Comparison of ENCODE assay signal across 9 mouse cellular contexts in the genomic region with DNA sequence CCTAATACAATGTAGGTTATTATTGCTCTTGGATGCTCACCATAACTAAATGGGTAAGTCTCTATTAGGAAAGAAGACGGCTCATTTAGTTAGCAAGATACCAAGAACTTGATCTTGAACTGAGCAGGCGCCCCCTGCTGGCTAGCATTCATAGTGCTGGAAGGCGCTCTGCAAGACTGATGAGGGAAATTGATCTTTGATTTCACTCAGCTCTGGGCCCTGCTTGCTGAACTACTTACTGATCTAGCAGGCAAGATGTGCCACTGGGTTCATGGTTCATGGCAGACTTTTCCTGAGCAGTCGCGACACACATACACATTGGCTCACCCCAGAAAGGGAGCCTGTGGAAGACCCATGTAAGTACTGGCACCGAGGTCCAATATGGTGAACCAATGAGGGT. TPM values are rescaled to one million over a fixed set of nuclear protein-coding genes. Genes with fewer than 3 reads are reported as not detected.
A peak's percentile ranks its signal among the peaks of the same experiment; 100 is the strongest.
DNase-seq lines count a peak whose midpoint lies in the region; ATAC-seq and TF ChIP-seq lines count a peak whose summit lies in the region.
"Had no signal": no experiment of that assay in that cellular context is flagged by ENCODE, and none has a peak within 500 bp of the region (broad histone marks: within the 10 kb centered on the region; RNA-seq: fewer than 3 reads in every experiment).

No protein-coding gene starts in this region.

- no peaks in the 10 kb centered on the region for H3K9me3 ChIP-seq in midbrain, embryonic 14.5 days (ENCODE audit: control insufficient read depth, low read length)
- H3K9me3 ChIP-seq in midbrain, embryonic 15.5 days, result no peaks in the 10 kb centered on the region

- no peaks in the 10 kb centered on the region for H3K36me3 ChIP-seq in midbrain, embryonic 14.5 days (ENCODE audit: control insufficient read depth, insufficient read depth, low read length)
- H3K36me3 ChIP-seq in midbrain, embryonic 15.5 days (replicated peaks), result no peaks in the 10 kb centered on the region

- 35% methylated on average over 6 of the region's 6 CpGs for WGBS in midbrain, embryonic 14.5 days
- 31% methylated on average over 6 of the region's 6 CpGs for WGBS in midbrain, embryonic 15.5 days
- 33% methylated on average over 6 of the region's 6 CpGs for WGBS in lung, adult 2 months

- no peak for ATAC-seq in midbrain, embryonic 14.5 days (ENCODE audit: low FRiP score, low TSS enrichment)
- ATAC-seq in midbrain, embryonic 15.5 days (replicated peaks), result no peak

- peaks cover 2% of the 10 kb centered on the region; the same call in 1 of the 2 replicates for H3K4me1 ChIP-seq in midbrain, embryonic 14.5 days (ENCODE audit: control insufficient read depth, insufficient read depth, low read length)
- H3K4me1 ChIP-seq in midbrain, embryonic 15.5 days, result peaks cover 1% of the 10 kb centered on the region
- H3K4me1 ChIP-seq in lung, adult 2 months (ENCODE audit: control insufficient read depth, insufficient read depth, low read length), result peaks cover under 1% of the 10 kb centered on the region; the same call in 1 of the 2 replicates

- TF ChIP-seq POLR2A in lung, adult 2 months (IDR thresholded peaks at IDR 0.05; ENCODE audit: borderline replicate concordance, extremely low read depth, low read depth, low read length), result no peak

- no peak overlapping the region for H3K9ac ChIP-seq in midbrain, embryonic 14.5 days (replicated peaks; ENCODE audit: low read length)
- H3K9ac ChIP-seq in midbrain, embryonic 15.5 days, result no peak overlapping the region

- no peak overlapping the region for H3K4me2 ChIP-seq in midbrain, embryonic 14.5 days (ENCODE audit: low read length)
- no peak overlapping the region for H3K4me2 ChIP-seq in midbrain, embryonic 15.5 days

- no peak overlapping the region for H3K27ac ChIP-seq in midbrain, embryonic 14.5 days (replicated peaks; ENCODE audit: low read depth, low read length)
- H3K27ac ChIP-seq in midbrain, embryonic 15.5 days, result no peak overlapping the region

- TF ChIP-seq CTCF in lung, adult 2 months (IDR thresholded peaks at IDR 0.05; ENCODE audit: insufficient read depth, low read length), result peak; percentile 84

- H3K27me3 ChIP-seq in midbrain, embryonic 14.5 days (ENCODE audit: control insufficient read depth, insufficient read depth, low read length), result no peaks in the 10 kb centered on the region
- no peaks in the 10 kb centered on the region for H3K27me3 ChIP-seq in midbrain, embryonic 15.5 days (replicated peaks)

- H3K4me3 ChIP-seq in midbrain, embryonic 14.5 days (replicated peaks; ENCODE audit: low read depth, low read length), result no peak overlapping the region
- no peak overlapping the region for H3K4me3 ChIP-seq in midbrain, embryonic 15.5 days
- no peak overlapping the region for H3K4me3 ChIP-seq in lung, adult 2 months (replicated peaks; ENCODE audit: extremely low read depth, low read depth, low read length)

- DNase-seq in midbrain, embryonic 14.5 days, result peak; percentile 93
- DNase-seq in c-Kit-positive CD71-negative TER-119-negative erythroid progenitor cells, embryonic 14.5 days (ENCODE audit: low read depth), result peak; percentile 59
- peak; percentile 34 to 41 for DNase-seq in gastrocnemius, adult 8-10 months (ENCODE audit: low spot score in 2 of 2)
- peak; percentile 92 for DNase-seq in kidney, postnatal 4 days
- DNase-seq in lung, adult 2 months, result peak; percentile 69
- peak; percentile 32 to 64 for DNase-seq in right cerebral cortex, postnatal 36 days (ENCODE audit: low spot score in 2 of 2)
- DNase-seq in urinary bladder, postnatal 36 days (ENCODE audit: low spot score in 2 of 2), result peak; percentile 51 to 70

RNA-seq across cellular contexts. Expression of gene M6pr, which starts 4.2 kb away (rescaled TPM):
- 40.2 and 60.9 TPM in 2 replicates for polyA plus RNA-seq in midbrain, embryonic 14.5 days (2014; fragmentation: Nextera tagmentation; extraction: Ambion mirVana)
- 49.6 and 53.4 TPM in 2 replicates for polyA plus RNA-seq in midbrain, embryonic 15.5 days (2015; fragmentation: Nextera tagmentation; extraction: Ambion mirVana)
- 10 to 100 TPM; 19.2 to 22.7 (median 21.5) TPM for total RNA-seq in gastrocnemius, adult 8-10 months (2022)
- polyA plus RNA-seq in lung, adult 2 months (2012; rRNA removed), result 49.8 and 79.0 TPM in 2 replicates

RNA-seq across cellular contexts. Expression of gene Klrg1, which starts 21.7 kb away (rescaled TPM):
- 0.92 and 1.0 TPM in 2 replicates for polyA plus RNA-seq in midbrain, embryonic 14.5 days (2014; fragmentation: Nextera tagmentation; extraction: Ambion mirVana)
- polyA plus RNA-seq in midbrain, embryonic 15.5 days (2015; fragmentation: Nextera tagmentation; extraction: Ambion mirVana), result 1.3 and 1.4 TPM in 2 replicates
- total RNA-seq in gastrocnemius, adult 8-10 months (2022), result under 1 TPM in 1 of 4 experiments, not detected in 3; 0.27 TPM
- polyA plus RNA-seq in lung, adult 2 months (2012; rRNA removed), result 0.65 and 0.66 TPM in 2 replicates
- polyA plus RNA-seq: heart, embryonic 14.5 days had no signal

RNA-seq across cellular contexts. Expression of gene Phc1, which starts 36.0 kb away (rescaled TPM):
- 43.3 and 46.7 TPM in 2 replicates for polyA plus RNA-seq in midbrain, embryonic 14.5 days (2014; fragmentation: Nextera tagmentation; extraction: Ambion mirVana)
- 36.1 and 38.6 TPM in 2 replicates for polyA plus RNA-seq in midbrain, embryonic 15.5 days (2015; fragmentation: Nextera tagmentation; extraction: Ambion mirVana)
- total RNA-seq in gastrocnemius, adult 8-10 months (2022), result 10 to 100 TPM; 28.7 to 43.0 (median 33.0) TPM
- 37.6 and 45.1 TPM in 2 replicates for polyA plus RNA-seq in lung, adult 2 months (2012; rRNA removed)

Comparison
In these comparisons a context has a peak if more than half of its experiments do, and no peak if none do; other contexts are left out.
1. DNase-seq: peak in every context shown above with its lines; median percentile 93 in midbrain, embryonic 14.5 days; 92 in kidney, postnatal 4 days; 69 in lung, adult 2 months; 60 in urinary bladder, postnatal 36 days; 59 in c-Kit-positive CD71-negative TER-119-negative erythroid progenitor cells, embryonic 14.5 days; 48 in right cerebral cortex, postnatal 36 days; 38 in gastrocnemius, adult 8-10 months.